Mouse (Mus musculus): ENCODE measurements at regions not wholly inside any gene's neighbourhood (a gene's known extent, or its start where the extent isn't known, plus 50 kb on each side); places are given as distances from the start of the nearest gene placed in this dataset.

- TF ChIP-seq CTCF (IDR thresholded peaks at IDR 0.05; ENCODE audit: borderline replicate concordance, control insufficient read depth, extremely low read depth, insufficient read depth, low read length, poor library complexity) (no peak), POLR2A (IDR thresholded peaks at IDR 0.05; ENCODE audit: control insufficient read depth, extremely low read depth, insufficient read depth, low read length, poor library complexity) (no peak)
Measured at GRCm38 (mm10) chr2:93099780-93100179, 53.8 kb upstream of the Prdm11 start.

Measured in thymus, adult 2 months (tissue).